Mouse (Mus musculus) heart, adult 9 months (tissue): Measurements from ENCODE around the gene Rhot2.

Source experiments
- DNase-seq, 2 experiments: peaks; one replicate each; pipeline ENCODE4 v3.0.0; 2022; ENCODE audit warnings: low spot score in 2 of 2

The Rhot2 gene

DNA sequence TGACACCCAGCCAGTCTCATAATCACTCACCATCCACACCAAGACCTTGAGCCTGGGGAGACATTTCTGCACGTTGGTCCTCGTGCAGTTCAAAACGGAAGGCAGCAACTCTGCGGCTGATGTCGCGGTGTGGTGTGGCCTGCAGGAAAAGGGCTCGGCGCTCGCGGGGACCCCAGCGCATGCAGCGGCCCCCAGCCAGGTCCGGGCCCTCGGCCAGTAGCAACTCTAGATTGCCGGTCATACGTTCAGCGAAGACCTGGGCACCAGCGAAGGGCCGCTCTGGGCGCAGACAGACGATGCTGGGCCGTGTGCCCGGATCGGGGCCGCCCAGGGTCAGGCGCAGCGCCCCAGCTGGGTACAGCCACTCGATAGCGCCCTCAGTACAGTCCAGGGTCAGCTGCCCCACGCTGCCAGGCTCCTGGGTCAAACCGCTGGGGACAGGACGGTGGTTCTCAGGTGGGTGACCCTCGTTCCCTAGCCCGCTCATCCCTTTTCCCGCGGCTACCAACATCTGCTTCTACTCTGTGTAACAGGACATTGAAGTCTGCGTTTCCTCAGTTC, 48.4 kb downstream of the Rhot2 start:
- peak; percentile 34 to 37 for DNase-seq

DNA sequence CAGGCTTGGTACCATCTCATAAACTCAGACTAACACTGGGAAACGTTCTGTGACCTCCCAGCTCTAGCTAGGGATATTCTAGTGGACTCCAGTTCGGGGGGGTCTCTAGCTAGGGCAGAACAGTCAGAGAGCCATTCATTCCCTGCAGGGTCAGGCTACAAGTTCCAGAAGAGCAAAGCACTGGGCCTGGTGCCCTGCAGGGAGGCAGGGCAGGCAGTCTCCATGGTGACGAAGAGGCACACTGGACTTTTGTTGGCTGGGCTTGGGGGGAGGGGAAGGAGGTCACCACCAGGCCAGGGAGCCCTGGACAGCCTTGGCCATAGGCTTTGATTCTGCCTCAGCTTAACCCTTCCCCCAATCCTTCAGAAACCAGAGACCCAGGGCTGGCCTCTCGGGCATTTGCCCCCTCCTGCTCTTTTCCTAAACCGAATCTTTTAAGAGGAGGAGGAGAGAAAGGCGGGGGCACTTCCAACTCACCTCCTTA, 49.0 kb downstream of the Rhot2 start, which contains the start of gene AC134908.4:
TSS of gene AC134908.4 (minus strand) at position 51 of the 484 bp plus-strand sequence.
- DNase-seq: peak in 1 of 2 experiments; percentile 21

DNA sequence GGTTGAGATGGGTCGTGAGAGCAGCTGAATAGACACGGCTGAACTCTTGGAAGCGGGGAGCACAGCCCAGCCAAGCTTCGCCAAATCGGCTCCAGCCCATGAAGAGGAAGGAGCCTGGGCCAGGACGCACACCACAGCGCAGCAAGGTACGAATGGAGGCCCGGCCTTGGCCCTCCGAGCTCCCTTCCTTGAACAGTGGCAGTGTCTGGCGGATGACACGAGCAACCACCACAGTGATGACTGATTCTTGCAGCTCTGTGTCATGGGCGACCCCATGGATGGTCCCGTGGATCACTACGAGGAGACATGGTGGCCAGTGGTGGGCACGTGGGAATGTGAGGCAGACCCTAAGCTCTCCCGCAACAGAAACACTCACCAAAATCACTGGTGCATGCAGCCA, 49.7 kb downstream of the Rhot2 start:
- DNase-seq: no peak

DNA sequence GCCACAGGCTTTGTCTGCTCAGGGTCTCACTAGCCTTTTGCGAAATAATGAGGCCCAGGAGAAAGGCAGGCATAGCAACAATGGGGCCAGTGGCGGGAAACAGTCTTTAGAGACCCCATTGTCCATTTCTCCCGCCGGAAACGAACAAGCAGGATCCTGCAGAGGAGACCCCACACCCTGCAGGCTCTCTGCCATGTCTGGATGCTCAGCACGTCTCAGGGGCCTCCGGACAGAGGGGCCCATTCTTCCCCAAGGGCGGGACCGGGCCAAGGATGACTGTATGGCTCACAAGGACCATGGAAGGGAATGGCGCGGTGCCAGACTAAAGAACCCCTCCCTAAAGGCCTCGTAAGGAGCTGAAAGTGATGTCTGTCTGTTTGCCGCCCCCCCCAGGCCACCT, 50.5 kb downstream of the Rhot2 start:
- DNase-seq: no peak

DNA sequence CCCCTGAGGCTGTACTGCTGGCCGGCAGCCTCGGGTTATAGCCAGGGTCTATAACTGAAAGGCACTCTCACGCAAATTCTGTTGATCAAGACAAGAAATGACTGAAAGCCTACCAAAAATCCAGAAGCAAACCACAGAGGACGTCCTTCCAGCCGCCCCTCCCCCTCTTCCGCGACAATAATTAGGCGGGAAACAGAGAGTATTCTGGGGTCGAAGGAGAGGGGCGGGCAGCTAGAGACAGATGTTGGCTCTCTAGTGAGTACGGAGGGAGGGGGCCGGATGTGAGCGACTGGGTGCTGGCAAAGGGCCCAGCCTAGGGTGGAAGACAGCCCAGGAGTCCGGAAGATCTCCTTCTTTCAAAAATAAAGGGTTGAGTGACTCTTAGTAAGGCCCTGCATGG, 52.0 kb downstream of the Rhot2 start, which contains the start of gene Fam173a:
TSS of gene Fam173a (minus strand) at position 287 of the 400 bp plus-strand sequence.
- DNase-seq: peak; percentile 81 to 89

DNA sequence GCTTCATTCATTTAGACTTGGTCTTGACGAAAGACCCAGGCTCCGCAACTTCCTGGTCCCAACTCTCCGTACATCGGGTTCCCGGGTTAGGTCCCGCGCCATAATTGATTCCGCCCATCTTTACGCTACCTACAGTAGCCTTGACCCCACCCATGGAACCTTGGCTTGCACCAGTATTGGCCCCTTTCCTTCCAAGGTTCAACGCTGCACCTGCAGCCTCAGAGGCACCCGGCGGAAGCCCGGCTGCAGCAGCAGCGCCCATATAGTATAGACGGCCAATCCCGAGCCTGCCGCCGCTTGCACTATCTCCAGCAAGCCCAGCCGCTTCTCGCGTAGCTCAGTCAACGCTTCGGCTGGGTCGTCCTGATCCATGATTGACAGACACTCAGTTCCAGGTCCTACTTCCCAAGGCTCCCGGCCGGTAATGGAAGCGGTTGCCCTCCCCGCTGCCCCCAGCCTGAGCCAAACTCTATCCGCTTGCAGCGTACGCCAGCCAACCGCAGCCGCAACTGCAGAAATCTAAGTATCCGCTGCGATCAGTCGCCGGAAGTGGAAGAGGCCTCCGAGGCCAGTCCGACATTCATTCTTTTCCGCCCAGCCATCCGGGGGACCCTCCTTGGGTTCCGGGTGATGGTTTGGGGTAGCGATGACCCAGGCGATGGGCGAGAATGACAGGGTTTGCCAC, 52.7 kb downstream of the Rhot2 start:
- peak; percentile 82 to 83 for DNase-seq

DNA sequence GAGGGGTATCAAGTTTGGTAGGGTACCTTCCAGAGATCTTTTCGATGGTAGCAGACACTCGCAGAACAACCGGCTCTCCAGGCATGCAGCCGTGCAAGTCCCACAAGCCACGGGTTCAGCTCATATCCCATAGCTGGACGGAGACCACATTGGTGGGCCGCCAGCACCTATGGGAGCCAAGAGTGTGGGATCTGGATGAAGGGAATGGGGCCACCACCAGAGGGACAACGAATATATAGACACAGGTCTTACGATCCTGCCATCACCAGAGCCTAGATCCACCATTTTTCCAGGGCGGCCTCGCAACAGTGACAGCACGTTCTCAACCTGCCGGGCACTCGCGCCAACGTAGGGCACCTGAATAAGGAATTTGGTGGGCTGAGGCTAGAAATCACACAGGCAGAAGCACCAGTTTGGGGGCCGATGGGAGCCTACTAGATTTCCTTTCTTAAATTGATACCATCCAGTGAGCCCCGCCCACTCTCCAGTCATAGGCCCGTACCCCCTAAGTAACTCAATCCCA, 53.3 kb downstream of the Rhot2 start:
- DNase-seq: no peak
